Mouse (Mus musculus) retina, adult 2 months (tissue): ENCODE data around the gene Pnpla3.

ENCODE experiments used
- DNase-seq: peaks from one replicate; pipeline ENCODE4 v3.0.0-alpha.2; 2012; ENCODE audit warnings: low read depth, low spot score

Gene Pnpla3

DNA sequence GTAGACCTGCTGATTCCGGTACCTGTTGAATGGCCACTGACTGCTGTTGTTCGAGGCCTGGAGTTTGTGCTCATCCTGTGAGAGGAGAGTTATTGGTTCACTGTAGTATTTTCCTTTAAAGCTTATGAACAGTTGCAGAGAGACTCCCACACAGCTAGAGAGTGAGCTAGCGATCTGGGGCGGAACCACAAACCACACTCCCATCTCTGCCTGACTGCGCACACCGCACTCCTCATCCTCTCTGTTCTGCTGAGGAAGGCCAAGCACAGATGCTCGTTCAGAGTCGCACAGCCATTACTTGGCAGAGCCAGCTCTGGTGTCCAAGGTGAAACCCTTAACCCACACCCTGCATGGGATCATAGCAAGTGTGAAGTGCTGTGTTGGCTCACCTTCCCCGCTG, 11.1 kb downstream of the Pnpla3 start:
- no peak for DNase-seq

DNA sequence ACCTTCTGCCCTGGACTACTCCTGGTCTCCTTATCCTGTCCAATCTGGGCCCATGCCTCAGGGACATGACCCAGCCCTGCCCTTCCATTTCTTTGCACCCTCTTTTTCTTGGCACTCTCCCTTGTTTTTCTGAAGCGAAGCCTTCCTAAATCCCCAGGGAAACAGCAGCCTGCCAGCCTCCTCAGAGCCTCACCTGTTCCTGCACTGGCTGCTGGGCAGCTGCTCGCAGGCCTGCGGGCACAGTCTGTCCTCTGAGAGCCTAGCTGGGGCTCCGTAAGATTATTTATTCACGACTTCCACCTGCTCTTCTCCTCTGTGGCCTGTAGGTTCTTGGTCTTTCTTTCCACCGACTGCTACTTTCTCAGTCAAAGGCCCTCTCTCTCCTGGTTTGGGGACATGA, 14.4 kb downstream of the Pnpla3 start:
- no peak for DNase-seq

DNA sequence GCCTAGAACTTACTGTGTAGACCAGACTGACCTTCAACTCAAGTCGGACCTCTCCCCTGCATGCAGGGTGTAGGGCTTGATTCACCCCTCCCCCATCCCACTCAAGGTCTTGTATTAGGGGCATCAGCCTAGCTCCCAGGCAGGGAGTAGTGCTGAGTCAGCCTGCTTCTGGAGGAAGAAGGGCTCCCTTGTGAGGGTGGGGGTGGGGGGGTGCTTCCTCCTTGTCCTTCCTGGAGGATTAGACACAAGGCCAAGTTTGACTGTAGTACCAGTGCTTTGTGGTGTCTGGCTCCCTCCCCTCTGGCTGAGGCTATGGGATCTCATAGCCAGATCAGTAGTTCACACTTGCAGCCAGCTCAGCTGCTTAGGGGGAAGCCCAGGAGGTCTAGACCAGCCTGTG, 16.3 kb downstream of the Pnpla3 start:
- no peak for DNase-seq

DNA sequence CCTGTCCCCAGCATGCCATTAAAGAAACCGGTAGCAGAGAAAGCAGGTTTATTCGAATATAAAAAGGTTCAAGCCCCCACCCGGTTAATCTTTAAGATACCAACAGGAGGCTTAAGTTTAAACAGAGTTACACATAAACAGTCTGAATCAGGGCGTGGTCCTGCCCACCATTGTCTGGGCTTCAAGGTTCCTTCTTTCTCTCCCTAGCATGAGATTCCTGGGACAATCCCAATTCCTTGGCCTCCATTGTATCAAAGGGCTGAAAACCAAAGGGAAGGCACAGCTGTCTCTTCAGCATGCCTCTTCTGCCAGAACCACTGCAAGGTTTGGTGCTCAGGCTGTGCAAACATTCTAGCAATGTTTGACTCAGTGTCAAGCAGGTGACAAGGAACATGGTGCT, 18.6 kb downstream of the Pnpla3 start:
- DNase-seq, result no peak

DNA sequence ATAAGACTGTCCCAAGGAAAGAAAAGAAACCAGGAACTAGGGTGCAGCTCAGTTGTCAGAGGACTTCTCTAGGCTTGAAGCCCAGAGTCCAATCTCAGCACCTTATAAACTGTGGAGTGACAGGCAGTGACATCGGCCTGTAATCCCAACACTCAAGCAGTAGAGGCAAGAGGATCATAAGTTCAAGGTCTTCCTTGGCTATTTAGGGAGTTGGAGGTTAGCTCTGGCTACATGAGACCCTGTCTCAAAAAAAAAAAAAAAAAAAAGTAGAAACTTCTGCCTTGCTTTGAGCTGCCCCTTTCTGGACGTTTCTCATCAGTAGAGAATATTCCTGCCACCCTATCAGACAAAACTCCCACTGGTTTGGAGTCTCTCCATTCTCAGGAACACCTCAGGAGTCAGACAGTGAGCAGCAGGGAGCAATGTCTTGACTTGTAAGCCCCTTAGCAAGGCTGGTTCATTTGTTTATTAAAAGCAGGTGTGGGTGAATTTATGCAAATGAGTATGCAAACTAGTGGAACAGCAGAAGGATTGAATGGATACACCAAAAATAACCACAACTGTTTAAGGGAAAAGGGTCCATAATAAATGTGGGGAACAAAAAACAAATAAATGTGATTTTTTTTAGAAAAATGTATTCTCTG, 21.4 kb downstream of the Pnpla3 start:
- DNase-seq, result no peak

DNA sequence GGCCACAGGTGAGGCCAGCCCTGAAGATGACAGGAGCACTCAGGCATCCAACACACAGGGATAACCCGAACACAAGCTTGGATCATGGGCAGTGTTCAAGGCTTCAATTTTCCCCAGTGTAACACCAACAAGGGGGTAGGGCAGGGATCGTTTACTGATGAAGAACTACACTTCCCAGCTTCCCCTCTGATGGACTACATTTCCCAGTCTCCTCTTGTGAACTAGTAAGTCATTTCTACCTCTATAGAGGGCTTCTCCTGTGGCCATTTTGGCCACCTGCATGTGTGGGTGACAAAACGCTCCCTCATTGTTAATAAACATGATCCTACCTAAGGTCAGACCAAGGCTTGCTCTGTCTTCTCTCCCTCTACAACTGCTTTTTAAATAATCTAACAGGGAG, 22.2 kb downstream of the Pnpla3 start:
- DNase-seq, result peak; percentile 26

DNA sequence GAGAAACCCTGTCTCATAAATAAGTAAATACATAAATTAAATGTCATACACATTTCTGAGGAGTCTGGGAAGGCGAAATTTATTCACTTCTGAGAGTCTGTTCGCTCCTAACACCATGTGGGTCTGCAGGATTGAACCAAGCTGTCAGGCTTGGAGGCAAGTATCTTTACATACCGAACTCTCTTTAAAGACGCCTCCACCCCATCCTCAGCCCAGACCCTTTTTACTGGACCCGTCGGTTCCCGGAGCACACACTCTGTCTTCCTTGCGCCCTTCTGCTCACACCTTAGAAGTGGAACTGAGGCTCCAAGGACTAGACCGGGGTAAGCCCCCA, 24.1 kb downstream of the Pnpla3 start:
- DNase-seq, result no peak

DNA sequence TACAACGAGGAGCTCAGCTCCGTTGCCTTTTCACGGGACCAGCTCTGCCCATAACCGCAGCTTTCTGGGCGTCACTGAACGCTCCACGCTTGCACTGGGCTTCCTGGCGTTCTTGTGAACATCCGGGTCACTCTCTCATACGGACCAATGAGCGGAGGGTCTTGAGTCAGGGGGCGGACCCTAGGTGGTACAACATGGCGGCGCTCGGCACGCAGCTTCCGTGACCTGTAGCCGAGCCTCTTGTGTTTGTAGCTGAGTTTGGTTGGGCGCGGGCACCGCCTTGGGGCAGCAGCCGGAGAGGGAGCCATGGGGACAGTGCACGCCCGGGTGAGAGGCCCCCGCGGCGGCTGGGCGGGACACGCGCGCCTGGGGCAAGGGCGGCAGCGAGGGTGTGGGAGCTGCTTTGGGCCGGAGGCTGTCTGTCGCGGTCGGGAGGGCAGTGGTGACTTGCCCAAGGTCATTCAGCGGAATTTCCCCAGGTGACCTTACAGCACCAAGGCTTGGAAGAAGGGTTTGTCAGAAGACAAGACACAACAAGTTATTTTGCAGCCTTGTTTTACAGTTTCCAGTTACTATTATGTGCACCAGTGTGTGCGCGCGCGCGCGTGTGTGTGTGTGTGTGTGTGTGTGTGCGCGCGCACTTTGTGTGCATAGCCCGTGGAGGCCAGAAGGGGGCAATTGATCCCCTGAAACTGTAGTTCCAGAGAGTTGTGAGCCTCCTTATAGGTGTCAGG, 24.6 kb downstream of the Pnpla3 start, which contains the start of gene Samm50:
Samm50 (plus strand) TSS at position 184 of the 734 bp plus-strand sequence.
- DNase-seq, result peak; percentile 81

DNA sequence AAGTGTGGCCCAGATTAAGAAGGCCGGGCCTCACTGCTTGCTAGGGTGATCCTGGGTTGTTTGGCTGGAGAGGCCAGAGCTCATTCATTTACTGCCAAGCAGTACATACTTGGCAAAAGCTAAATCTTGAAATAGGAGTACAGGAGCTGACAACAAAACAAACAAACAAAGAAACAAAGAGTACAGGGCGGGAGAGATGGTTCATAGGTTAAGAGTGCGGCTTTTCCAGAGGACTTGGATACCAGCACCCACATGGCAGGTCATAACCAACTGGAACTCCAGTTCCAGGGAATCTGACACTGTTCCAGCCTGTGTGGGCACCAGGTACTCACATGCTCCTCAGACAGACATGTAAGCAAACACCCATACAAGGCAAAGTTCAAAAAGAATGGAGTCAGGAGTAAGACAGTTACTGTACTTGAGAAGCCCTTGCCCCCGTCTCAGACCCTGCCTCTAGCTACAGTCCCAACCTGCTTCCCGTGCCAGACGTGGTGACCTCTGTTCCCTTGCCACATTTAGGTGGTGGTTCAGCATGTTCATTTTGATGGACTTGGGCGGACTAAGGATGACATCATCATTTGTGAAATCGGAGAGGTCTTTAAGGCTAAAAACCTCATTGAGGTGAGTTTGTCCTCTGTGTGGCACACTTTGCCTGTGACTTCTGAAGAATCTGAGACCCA, 29.0 kb downstream of the Pnpla3 start:
- no peak for DNase-seq

DNA sequence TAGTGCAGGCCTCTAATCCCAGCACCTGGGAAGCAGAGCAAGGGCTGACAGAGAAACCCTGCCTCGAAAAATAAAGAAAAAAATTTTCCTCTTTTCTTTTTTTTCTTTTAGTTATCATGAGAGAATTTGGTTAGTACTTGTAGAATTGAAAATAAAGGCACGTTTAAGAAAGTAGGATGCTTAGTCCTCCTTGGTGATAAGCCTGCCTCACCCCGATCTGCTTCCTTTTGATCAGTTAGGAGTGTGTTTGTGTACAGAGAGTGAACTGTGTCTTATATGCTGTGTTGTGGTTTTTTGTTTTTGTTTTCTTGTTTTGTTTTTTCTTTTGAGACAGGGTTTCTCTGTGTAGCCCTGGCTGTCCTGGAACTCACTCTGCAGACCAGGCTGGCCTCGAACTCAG, 39.7 kb downstream of the Pnpla3 start:
- DNase-seq, result no peak

DNA sequence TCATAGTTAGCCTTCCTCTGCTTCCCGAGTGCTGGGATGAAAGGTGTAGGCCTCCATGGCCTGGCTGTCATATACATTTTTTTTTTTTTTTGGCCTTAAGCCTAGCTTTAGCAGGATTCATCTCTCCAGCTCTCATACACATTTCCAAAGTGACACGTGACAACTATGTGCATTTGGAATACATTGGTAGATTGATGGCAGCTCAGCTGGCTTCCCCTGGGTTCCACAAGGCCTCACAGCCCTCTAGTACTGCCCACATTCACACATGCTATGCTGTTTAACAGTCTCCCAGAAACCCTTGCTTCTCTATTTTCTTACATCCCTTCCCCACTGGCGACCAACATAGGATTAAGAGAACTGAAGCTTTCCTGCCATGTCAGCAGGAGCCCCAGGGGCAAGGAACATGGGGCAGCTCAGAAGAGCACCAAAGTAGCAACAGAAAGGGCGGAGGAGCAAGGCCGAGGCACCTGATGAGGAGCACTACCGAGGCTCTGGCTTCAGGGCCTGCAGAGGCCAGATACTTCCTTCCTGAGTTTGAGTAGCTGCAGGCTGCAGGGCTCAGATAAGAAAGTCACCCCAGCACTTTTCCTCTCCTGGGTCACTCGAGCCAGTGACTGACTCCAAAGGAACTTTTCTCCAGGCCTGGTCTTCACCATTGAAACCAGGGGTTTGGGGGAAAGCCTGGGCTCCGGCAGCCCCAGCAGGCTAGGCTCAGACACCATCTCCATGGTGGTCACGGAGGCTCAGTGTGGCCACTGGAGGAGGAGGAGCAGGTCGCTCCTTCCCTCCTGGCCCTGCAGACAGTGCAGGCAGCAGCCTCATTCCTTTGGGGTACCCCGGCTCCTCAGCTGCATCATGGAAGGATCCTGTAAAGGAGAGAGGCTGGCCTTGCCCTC, 42.1 kb downstream of the Pnpla3 start:
- DNase-seq, result no peak

DNA sequence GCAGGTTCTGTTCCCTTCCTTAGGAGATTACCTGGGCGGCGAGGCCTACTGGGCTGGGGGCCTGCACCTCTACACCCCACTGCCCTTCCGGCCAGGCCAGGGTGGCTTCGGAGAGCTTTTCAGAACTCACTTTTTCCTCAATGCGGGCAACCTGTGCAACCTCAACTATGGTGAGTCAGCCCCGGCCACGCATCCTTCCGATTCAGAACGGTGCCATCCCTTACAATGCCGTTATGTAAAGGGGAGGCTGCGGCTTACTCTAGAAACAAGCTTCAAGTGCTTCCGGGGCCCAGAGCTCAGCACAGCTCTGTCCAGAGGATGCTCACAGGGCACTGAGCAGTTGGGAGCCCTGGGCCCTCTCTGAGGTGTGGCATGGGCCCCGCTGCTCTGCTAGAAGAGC, 42.8 kb downstream of the Pnpla3 start:
- no peak for DNase-seq

DNA sequence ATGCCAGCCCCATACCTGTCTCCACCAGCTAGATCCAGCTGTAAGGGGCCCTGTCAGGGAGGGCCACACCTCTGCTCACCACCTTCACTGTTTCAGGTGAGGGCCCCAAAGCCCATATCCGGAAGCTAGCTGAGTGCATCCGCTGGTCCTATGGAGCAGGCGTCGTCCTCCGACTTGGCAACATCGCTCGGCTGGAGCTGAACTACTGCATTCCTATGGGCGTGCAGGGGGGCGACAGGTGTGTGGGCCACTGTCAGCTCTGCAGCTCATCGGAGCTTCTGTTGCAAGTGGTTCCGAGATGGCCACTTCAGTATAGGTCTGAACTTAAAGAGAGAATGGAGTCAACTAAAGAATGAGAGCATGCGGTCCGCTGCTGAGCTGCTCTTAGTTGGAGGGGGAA, 43.3 kb downstream of the Pnpla3 start:
- DNase-seq, result no peak

DNA sequence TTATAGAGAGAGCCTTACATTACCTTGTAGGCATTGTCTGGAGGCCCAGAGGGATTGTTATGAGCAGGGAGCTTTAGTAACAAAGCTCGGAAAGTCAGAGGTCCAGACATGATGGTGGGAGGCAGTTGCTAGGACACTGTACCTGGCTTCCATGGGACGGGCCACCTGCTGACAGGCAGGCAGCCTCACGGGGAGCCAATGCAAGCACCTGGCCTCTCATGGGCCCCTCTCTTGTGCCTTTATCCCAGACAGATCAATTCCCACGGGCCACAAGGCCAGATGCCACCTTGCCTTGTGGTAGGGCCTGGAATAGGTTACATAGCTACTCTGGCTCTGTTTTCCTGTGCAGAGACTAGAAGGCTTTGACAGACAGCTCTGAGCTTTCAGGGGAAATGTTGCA, 43.9 kb downstream of the Pnpla3 start:
- no peak for DNase-seq

DNA sequence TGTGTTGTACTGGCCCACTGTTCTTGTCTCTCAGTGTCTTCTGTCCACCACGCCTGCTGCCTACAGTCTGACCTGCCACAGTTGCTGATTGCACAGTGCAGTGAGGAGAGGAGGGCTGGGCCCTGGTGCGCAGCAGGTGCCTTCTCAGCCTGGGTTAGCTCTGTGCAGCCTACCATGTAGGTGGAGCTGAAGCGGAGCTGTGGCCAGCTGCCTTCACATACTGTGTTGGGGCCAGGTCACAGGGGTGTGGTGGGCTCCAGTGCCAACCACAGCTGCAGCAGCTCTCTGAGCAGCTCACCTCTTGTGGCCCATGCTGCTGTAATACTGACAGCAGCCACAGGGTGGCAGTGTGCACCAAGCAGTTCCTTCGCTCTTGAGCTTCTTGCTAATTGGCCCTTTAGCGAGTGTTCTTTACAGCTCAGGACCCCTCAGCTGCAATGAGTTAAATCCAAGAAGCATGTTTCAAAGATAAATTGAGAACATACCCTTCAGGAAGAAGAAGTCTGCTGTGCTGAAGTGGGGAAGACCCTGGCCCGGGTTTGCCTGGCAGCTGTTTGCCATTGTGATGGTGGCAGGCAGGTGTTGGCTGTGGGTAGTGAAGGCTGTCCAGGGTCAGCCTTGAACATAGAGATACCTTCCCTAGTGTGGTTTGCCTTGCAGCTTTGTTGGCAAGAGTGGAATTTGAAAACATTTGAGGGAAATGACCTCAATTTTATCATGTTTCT, 44.6 kb downstream of the Pnpla3 start:
- peak; percentile 57 for DNase-seq

DNA sequence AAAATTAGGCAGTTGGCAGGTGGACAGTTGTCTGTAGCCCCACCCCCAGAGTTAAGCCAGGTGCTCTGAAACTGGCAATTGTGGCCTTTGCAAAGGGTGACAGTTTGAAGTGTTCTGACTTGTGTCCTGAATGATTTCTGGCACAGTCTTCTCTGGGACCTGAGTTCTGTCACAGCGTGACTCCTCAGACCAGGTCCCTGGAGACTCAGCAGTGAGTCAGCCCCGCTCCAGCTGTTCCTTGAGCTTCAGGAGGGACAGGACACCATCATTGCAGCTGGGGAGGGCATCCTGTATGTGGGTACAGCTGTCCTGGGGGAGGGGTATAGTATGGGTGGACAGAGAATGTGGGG, 45.1 kb downstream of the Pnpla3 start:
- DNase-seq, result no peak

DNA sequence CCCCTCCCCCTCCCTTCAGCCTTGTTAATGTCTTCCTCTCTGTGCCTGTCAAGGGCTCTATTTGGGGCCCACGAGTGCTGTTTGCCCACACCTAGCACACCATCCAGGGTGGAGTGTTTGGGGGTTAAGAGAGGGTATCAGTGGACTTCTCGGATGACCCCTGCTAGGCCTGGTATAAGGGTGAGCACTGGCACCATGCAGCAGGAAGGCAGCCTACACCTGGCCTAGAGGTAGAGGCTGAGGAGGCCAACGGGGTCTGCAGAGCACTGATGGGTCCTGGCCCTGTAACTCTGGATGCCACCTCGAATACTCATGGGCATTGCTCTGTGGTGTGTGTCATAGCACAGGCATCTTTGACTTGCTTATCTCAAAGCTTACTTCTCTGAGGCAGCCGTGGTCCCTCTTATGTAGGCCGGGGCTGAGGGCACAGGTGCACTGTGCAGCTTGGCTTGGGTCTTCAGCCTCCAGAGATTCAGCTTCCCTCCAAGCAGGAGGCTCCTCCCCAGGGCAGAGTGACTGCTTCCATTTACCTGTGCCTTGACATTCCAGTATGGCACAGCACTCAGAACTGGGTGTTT, 45.6 kb downstream of the Pnpla3 start:
- DNase-seq, result no peak

DNA sequence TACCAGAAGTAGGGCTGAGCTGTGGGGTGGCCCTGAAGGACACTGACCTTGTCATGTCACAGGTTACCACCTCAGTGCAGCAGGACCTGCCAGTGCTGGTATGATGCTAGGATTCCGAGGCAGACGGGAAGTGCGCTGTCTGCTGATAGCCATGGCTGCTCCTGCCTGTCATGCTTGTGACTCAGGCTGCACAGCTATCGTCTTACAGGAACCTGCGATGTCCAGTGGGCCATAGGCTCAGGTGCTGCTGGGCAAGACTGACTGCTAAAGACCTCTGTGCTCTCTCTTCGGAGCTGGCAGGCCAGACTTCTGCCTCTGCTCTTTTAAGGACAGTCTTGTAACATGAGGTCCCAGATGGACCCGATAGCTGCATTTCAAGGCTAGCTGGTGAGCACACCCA, 46.8 kb downstream of the Pnpla3 start:
- no peak for DNase-seq

DNA sequence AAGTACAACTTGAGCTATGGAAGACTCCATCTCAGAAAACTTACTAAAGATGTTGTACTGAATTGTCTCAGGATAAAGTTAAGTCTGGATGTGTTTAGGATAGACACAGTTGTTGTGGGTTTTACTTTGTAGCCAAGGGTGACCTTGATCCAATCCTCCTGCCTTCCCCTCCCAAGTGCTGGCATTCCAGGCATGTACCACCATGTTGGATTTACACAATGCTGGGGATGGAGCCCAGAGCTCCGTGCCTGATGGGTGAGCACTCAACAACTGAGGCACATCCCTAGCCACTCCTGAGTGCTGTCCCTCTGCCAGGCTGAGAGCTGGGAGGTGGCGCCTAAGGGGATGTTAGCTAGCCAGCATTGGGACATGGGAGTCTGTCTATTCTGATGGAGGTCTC, 47.6 kb downstream of the Pnpla3 start:
- no peak for DNase-seq

DNA sequence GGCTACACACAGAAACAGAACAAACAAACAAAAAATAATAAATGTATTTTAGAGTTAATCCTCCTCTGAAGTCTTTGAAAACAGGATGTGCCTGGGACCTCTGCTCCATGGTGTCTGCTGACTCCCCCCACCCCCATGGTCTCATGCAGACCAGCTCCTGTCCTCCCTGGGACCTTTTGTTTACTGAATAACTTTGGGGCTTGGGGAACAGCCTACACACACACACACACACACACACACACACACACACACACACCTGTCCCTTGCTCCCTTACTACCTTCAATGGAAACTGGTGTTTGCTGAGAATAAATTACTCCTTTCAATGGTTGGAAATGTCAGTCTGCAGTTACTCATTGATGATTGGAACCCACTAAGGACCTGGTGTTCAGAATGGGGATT, 48.4 kb downstream of the Pnpla3 start:
- no peak for DNase-seq

DNA sequence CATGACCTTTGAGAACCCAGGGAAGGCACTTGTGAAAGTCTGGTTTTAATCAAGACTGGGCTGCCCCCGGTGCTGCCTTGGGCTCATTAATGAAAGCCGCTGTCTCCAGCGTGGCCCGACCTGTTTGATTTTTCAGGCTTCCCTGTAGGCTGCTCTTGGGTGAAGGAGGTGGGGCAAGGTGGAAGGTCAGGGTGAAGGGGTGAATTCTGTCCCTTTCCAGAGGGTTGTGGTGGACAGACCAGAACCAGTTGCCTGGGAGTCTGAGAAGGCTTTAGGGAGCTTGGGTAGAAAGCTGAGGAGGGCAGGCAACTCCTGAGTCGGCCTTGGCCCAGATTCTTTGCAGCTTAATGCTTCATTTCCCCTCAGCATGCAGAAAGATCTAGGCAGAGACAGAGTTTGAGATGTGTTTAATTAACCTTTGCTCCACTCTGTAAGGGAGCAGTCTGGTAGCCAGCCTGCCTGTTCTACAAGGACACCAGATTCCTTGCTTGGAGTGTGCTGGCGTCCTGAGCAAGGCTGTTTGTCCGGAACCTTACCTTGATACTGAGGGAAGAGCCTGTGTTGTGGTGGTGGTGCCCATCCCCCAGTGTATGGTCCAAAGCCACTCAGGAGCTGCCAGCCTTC, 48.9 kb downstream of the Pnpla3 start:
- no peak for DNase-seq
